Mouse (Mus musculus) embryonic stem cell, embryonic (primary cell): ENCODE results near the gene Agap3.

Experiments
- CTCF ChIA-PET, 4 experiments: fragments of 300-600 bp in 2 of 4; fragments of 350-600 bp in 2 of 4; sonication (Branson Sonifier 250); formaldehyde crosslinking; loops; one replicate each; lab custom pipeline; 2022; ENCODE audit warnings: inconsistent platforms in 2 of 4; lab: Charles Lee
- POLR2A ChIA-PET, 4 experiments: fragments of 300-600 bp in 2 of 4; fragments of 350-600 bp in 2 of 4; sonication (Branson Sonifier 250); formaldehyde crosslinking; loops; one replicate each; lab custom pipeline; 2022; ENCODE audit warnings: antibody characterized with exemption in 4 of 4, inconsistent platforms in 1 of 4; lab: Charles Lee

The Agap3 gene

DNA sequence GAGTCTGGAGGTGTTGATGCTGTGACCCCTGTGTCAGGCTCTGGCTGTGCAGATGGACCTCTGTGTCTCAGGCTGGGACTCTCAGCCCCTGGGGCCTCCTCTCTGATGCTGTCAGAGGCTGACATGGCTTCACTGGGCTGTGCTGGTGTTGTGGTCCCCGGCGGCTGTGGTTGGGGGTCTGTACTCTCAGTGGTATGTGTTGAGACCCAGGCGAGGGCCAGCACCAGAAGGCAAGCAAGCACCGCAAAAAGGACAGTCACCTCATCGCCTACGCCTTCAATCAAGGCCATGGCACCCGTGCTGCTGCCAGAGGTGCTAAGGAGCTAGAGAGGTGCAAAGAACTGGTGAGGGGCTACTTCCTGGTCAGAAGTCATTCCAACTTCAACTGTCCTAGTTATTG lies 5.3 kb upstream of the Agap3 start:
- CTCF ChIA-PET: interaction anchor here (0.5 to 2.3 kb wide), 8 partner anchors 24 to 85 kb away, joined by 4 to 11 read pairs (median 5); partner anchors contain the start of gene Abcb8 (in 1 of the 4)
- POLR2A ChIA-PET: interaction anchor here (0.6 to 2.4 kb wide), 30 partner anchors 8 to 1222 kb away, joined by 3 to 18 read pairs (median 4); partner anchors contain the start of genes Abcb8 (in 2 of the 4), Abcf2 (in 2 of the 4), Cdk5 (in 2 of the 4) and Slc4a2 (in 2 of the 4)

DNA sequence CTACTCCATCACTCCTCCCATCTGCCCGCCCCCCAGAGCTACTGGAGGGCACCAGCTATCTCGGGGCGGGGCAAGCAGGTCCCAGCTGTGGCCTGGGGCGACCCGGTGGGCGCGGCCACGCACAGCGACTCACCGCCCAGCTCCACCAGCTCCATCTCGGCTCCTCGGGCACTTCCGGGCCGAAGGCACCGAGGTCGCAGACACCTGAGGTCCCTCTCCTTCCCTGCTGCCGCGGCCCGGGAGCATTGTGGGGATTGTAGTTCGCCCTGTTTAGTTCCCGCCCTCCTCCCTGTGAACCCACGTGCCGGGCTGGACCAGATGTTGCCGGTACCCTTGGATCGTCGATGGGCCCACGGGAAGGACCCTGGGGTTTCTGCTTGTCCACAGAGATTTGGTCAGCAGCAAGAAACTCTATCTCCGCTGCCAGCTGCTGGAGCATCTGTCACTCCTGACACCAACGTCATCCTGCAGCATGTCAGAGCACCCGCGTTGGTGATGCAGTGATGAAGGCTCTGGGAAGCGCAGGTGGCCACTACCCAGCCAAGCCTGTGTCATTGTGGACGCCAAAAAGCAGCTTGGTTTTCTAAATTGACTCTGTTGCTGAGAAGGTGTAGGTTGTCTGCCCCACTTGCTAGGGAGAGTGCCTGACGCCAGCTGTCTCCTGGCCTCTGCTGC lies 4.2 kb upstream of the Agap3 start, which contains the start of gene Tmub1:
TSS of gene Tmub1 (minus strand) at position 231 of the 675 bp plus-strand sequence.
- CTCF ChIA-PET: interaction anchor here (0.5 to 2.3 kb wide), 13 partner anchors 31 to 621 kb away, joined by 3 to 11 read pairs (median 5); partner anchors contain the start of gene Abcb8 (in 1 of the 4)
- POLR2A ChIA-PET: interaction anchor here (0.5 to 2.4 kb wide), 40 partner anchors 9 to 396 kb away, joined by 3 to 18 read pairs (median 4); partner anchors contain the start of genes Abcb8 (in 2 of the 4), Abcf2 (in 2 of the 4), Cdk5 (in 2 of the 4) and Slc4a2 (in 2 of the 4)

DNA sequence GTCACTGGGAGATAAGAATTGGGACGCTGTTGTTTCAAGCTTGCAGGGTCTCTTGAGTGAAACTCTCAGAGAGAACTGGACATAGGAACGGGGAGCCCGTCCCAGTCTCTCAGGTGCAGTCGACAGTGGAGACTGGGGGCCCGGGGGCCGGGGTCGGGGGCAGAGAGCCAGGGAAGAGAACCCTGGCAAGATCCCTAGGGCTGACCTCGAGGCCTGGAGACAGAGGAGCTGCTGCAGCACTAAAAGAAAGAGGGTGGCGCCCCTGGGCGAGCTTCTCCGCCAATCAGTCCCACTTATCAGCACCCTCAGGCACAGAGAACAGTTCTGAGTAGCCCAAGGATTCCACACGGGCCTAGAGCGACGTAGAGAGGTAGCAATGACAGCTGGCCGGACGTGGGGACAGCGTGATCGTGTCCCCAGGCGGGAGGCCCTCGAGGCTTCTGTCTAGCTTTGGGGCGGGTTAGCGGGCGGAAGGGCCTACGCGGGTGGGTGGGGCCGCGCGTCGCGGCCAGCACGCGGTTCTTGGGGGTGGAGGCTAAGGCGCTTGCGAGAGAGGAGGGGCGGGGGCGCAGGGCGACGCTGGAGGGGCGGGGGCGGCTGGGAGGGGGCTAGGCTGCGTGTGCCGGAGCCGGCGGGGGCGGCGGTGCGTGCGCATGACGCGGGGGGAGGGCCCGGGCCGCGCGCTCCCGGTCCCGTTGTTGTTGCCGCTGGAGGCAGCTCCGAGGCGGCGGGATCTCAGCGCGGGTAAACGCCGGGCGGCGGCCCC lies 530 bp upstream of the Agap3 start:
- ChIA-PET CTCF (interaction anchor here (0.6 to 3.2 kb wide), 17 partner anchors 19 to 287 kb away, joined by 3 to 22 read pairs (median 4); partner anchors contain the start of genes Abcb8 (in 1 of the 4) and Nupl2 (in 1 of the 4)), POLR2A (interaction anchor here in 3 of 4 experiments (0.6 to 2.3 kb wide), 35 partner anchors 8 to 1078 kb away, joined by 3 to 11 read pairs (median 3); partner anchors contain the start of genes Abcf2 (in 1 of the 3), Cdk5 (in 1 of the 3), Slc4a2 (in 1 of the 3) and Tomm7 (in 1 of the 3))

DNA sequence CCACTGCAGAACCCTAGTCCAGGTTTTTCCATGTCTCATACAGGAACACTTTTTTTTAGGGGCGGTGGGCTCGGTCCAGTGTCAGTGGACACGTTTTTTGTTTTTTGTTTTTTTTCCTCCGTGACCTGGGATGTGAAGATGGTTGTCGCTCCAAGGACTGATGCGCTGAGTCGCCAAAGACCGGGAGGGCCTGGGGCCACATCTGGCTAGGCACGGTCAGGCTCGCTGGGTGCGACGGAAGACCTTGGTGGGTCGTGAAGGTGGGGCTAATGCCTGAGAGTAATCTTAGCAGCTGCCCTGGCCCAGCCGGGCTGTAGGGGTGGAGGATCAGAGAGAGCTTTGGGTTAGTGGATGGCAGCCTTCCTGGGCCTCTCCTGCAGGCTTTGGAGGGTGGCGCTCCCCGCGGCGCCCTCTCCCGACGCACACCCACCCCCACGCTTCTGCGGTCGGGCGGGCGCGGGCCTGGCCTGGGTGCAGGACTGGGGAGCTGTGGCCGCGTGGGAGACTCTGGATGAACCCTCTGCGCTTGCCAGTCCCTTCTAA lies 785 bp downstream of the Agap3 start:
- POLR2A ChIA-PET: interaction anchor here in 3 of 4 experiments (0.8 to 2.3 kb wide), 10 partner anchors 8 to 47 kb away, joined by 3 to 11 read pairs (median 3); partner anchors contain the start of genes Cdk5 (in 1 of the 3), Fastk (in 1 of the 3) and Slc4a2 (in 1 of the 3)

DNA sequence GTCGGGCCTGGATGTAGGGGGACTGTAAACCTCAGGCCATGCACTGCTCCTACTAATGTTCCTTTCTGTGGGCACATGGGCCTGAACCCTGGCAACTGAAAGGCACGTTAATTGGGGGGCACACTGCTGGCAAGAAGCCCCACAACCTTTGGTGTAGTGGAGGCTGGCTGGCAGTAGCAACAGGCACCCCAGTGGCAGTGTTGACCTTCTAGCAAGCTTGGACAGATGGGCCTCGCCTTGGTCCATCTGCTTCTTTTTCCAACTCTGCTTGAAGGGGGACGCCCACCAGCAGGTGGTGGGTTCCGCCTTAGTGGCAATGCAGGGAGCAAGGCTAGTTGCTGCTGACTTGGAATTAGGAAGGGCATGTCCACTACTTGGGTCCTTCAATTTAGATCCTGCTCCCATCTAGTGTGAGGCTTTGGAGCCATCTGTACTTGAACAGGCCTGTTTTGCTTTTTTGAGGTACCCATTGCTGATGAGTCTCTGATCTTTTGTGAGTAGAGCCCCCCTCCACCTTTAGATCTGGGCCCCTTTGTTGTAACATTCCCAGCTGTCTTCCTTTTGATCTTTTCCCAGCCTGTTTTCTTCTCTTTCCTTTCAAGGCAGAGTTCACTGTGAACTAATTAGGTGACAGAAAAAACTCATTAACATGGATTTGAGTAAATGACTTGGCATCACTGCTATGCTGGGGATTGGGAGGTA lies 1.5 kb downstream of the Agap3 start:
- POLR2A ChIA-PET: interaction anchor here in 3 of 4 experiments (1.0 to 2.5 kb wide), 10 partner anchors 8 to 46 kb away, joined by 3 to 9 read pairs (median 3); partner anchors contain the start of gene Fastk (in 3 of the 3)
- CTCF ChIA-PET: interaction anchor here in 2 of 4 experiments (0.6 to 3.2 kb wide), 6 partner anchors 17 to 297 kb away, joined by 3 to 22 read pairs (median 4); partner anchors contain the start of gene Abcb8 (in 1 of the 2)

More for the DNA sequence above, 785 bp downstream of the Agap3 start:
- CTCF ChIA-PET: interaction anchor here in 3 of 4 experiments (0.6 to 3.2 kb wide), 7 partner anchors 18 to 298 kb away, joined by 3 to 22 read pairs (median 4); partner anchors contain the start of gene Abcb8 (in 1 of the 3)

DNA sequence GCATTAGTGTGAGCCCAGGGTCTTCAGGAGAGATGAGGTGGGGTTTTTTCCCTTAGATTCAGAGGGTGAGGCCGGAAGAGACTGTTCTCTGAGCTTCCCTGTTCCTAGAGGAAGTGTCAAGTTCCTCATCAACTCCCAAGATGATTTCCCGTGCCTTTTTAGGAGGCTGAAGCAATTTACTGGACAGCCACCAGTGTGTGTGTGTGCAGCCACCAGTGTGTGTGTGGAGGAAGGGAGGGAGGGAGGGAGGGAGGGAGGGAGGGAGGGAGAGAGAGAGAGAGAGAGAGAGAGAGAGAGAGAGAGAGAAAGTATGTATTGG lies 2.0 kb downstream of the Agap3 start:
- POLR2A ChIA-PET: interaction anchor here in 2 of 4 experiments (1.2 to 2.5 kb wide), 3 partner anchors 8 to 15 kb away, joined by 3 to 9 read pairs (median 3); partner anchors contain the start of gene Fastk (in 2 of the 2)
- CTCF ChIA-PET: interaction anchor here in 1 of 4 experiments (1.3 to 3.2 kb wide), 2 partner anchors 17 to 59 kb away, joined by 4 to 22 read pairs; partner anchors contain the start of gene Abcb8

DNA sequence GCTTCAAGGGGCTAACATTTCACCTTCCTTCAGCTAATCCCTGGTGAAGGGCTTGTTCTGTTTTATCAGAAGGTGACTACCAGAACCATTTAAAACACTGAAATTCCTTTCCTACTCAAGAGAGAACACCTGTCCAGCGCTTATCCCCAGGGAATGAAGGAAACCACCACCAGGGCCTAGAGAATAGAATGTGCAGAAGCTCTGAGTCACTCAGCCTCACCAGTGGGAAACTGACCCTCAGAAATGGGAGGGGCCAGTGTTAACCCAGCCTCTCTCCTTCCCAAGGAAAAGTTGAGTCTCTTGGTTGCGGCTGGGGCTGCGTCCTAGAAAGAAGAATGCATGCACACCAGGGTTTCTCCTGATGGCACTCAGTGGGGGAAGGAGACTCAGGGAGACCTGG lies 3.1 kb downstream of the Agap3 start:
- CTCF ChIA-PET: interaction anchor here in 1 of 4 experiments (0.6 kb wide), 1 partner anchor 179 kb away, joined by 3 read pairs; no protein-coding TSS in a partner anchor
- POLR2A ChIA-PET: interaction anchor here in 3 of 4 experiments (0.6 to 2.5 kb wide), 11 partner anchors 10 to 1318 kb away, joined by 3 to 9 read pairs (median 4); partner anchors contain the start of genes Fastk (in 2 of the 3) and Abcf2 (in 1 of the 3)

DNA sequence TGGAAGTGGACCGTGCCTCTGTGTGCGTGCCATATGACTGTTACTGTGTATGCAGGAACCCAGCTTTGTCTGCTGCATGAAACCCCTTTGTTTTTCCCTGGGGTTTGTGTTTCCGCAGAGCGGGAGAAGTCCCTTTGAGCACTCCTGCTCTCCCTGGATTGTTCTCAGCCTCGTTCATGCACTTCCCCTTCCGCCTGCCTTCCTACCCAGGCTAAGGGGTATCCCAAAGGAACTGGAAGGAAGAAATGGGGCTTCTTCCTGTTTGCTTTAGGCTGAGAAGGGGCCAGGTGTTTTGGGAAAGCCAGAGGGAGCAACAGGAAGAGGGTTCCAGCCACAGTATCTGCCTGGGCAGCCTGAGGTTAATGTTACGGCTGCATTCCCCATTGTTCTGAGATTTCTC lies 3.6 kb downstream of the Agap3 start:
- CTCF ChIA-PET: interaction anchor here in 1 of 4 experiments (0.6 kb wide), 1 partner anchor 180 kb away, joined by 3 read pairs; no protein-coding TSS in a partner anchor
- POLR2A ChIA-PET: interaction anchor here in 3 of 4 experiments (0.6 to 2.5 kb wide), 7 partner anchors 10 to 1073 kb away, joined by 3 to 9 read pairs (median 6); partner anchors contain the start of gene Fastk (in 2 of the 3)

DNA sequence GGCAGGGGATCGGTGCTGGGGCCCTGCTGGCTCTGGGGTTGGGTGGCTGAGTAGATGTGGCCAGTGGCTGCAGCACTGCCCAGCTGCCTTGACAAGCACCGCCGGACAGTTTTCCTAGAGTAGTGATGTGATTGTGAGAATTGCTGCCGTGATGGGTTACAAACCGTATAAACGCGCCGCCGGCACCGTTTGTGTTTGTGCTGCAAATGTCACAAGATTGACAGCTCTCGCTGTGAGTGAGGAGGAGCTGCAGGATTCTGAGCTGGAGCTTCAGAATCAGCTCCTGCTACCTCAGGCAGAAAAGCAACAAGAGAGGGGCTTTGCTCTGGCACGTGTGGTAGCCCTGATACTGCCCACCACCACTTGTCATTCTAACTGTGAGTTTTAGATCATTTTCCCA lies 14.8 kb downstream of the Agap3 start:
- POLR2A ChIA-PET: interaction anchor here in 3 of 4 experiments (0.6 to 1.7 kb wide), 6 partner anchors 9 to 51 kb away, joined by 3 to 6 read pairs (median 4); partner anchors contain the start of gene Fastk (in 1 of the 3)
- CTCF ChIA-PET: interaction anchor here in 3 of 4 experiments (0.9 to 1.3 kb wide), 4 partner anchors 8 to 50 kb away, joined by 3 read pairs; no protein-coding TSS in a partner anchor

DNA sequence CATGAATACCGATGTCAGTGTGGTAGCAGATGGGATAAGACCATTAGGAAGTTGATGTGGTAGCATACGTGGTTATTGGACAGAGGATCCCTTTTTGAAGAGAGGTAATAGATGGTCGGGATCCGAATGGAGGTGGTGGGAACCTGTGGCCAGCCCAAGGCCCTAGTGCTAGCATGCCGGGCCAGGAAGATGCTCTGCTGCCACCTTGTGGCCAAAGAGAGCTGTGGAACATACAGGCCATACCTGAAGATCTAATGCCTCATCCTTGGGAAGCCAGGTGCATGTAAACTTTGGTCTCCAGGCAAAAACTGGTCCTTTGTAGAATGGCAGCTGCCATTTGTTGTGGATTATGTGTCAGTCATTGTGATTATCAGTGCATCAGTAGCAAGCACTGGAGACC lies 18.6 kb downstream of the Agap3 start:
- CTCF ChIA-PET: interaction anchor here (0.5 to 1.7 kb wide), 53 partner anchors 9 to 1009 kb away, joined by 3 to 14 read pairs (median 4); partner anchors contain the start of genes Abcb8 (in 3 of the 4), Agap3 (in 1 of the 4), Cdk5 (in 1 of the 4) and Fastk (in 1 of the 4)
- POLR2A ChIA-PET: interaction anchor here in 2 of 4 experiments (0.7 to 1.1 kb wide), 7 partner anchors 13 to 383 kb away, joined by 3 to 4 read pairs (median 3); partner anchors contain the start of gene Fastk (in 1 of the 2)

DNA sequence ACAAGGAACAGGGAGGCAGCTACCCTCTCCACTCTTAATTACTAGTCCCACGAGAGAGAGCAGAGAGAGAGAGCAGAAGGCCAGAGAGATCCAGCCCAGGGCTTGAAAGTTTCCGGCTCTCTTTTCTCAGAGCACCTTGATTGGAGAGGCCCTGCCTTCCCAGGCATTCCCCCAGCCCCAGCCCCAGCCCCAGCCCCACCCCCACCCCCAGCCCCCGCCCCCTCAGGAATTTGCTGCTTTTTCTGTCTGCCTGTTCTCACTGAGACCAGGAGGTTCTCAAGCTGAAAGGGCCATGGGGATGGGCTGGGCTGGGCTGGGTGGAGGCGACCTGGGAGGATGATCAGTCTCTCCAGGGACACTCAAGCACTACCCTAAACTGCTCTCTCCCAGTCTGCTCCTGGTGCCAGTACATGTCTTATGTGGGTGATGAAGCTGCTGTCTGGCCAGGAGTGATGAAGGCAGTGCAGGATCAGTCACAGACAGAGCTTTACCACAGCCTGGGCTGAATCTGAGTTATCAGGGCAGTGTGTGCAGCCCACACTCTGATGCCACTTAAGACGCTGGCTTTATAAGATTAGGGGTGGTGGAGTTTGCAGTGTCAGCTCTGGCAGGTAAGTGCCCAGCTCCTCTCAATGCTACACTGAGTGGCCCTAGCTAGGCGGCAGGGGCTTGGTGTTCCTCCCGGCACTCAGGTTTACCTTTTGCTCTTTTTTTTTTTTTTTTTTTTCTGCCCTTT lies 21.1 kb downstream of the Agap3 start:
- ChIA-PET CTCF (interaction anchor here (0.6 to 4.9 kb wide), 34 partner anchors 8 to 537 kb away, joined by 3 to 41 read pairs (median 4); partner anchors contain the start of gene Abcb8 (in 1 of the 4)), POLR2A (interaction anchor here (0.6 to 2.4 kb wide), 33 partner anchors 9 to 279 kb away, joined by 3 to 13 read pairs (median 4); partner anchors contain the start of genes Fastk (in 2 of the 4), Tmub1 (in 2 of the 4), Abcb8 (in 1 of the 4) and Asic3 (in 1 of the 4))

DNA sequence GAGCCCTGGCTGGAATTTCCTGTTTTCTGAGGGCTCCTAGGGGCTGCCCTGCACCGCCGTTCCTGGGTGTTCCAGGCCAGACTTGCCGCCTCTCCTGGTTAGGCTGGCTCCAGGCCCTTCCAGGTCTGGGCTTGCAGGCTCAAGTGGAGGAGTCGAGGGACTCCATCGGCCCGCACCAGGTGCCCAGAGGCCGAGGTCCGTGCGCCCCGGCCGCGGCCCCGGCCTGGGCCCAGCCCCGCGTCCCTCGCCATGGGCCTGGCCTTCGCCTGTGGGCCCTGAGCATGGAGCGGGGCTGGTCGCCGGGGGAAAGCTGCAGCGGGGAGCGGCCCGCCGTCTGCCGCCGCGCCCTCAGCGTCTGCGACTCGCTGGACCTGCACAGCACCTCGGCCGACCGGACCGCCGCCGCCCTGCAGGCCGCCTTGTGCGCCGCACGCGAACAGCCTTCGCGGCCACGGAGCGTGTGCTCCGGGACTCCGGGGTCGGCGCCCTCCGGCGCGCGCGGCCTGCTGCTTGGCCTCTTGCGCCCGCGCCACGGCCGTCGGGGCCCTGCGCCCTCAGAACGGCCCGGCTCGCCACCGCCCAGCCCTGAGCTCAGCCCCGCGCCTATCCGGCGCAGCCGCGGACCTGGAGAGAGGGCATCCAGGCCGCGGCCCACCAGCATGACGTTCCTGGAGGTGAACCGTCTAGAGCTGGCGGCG lies 22.2 kb downstream of the Agap3 start:
- ChIA-PET CTCF (interaction anchor here (0.6 to 4.9 kb wide), 16 partner anchors 8 to 754 kb away, joined by 3 to 41 read pairs (median 6); partner anchors contain the start of gene Fastk (in 1 of the 4)), POLR2A (interaction anchor here (0.6 to 2.4 kb wide), 28 partner anchors 9 to 1194 kb away, joined by 3 to 10 read pairs (median 4); partner anchors contain the start of genes Cdk5 (in 2 of the 4), Fastk (in 2 of the 4), Slc4a2 (in 2 of the 4) and Tmub1 (in 2 of the 4))

DNA sequence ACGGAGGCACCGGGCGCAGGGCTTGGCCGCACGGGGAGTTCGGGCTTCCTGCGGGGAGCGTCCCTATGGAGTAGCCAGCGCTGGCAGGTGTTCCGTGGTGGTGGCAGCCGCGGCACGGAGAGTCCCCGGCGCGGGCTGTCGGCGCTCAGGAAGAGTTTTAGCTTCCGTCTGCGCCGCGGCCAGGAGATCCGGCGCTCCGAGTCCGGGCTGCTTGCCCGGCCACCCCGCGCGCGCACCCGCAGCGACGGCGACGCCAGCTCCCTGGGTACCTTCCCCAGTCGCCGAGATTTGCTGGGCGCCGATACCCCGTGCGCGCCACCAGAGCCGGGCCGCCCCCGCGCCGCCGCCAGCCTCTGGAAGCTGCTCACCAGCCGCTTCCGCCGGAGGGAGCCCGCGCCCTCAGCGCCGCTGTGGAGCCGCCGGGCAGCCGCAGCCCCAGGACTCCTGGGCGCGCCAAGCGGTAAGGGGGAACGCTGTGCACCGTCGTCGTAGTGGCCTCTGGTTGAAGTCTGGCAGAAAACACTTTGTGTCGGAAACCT lies 22.8 kb downstream of the Agap3 start:
- ChIA-PET CTCF (interaction anchor here (0.6 to 4.9 kb wide), 14 partner anchors 8 to 753 kb away, joined by 3 to 41 read pairs (median 6); partner anchors contain the start of gene Fastk (in 1 of the 4)), POLR2A (interaction anchor here in 3 of 4 experiments (0.6 to 2.4 kb wide), 23 partner anchors 8 to 1193 kb away, joined by 3 to 6 read pairs (median 4); partner anchors contain the start of genes Cdk5 (in 2 of the 3), Fastk (in 2 of the 3), Slc4a2 (in 2 of the 3) and Abcb8 (in 1 of the 3))
